Mouse (Mus musculus) E14TG2a.4 (cell line): ENCODE data around the gene Zfp292.

Source experiments
- CTCF ChIP-seq: conservative IDR thresholded peaks from 2 replicates; pipeline ENCODE4 v1.5.1; 2014; ENCODE audit warnings: low read length
- NANOG ChIP-seq: IDR thresholded peaks from 2 replicates; pipeline ENCODE4 v1.6.1; 2014; ENCODE audit warnings: borderline replicate concordance, low read length, mixed read lengths
- POU5F1 ChIP-seq: IDR thresholded peaks from 2 replicates; pipeline ENCODE4 v1.6.1; 2014; ENCODE audit warnings: low read length, borderline replicate concordance

GRCm38 (mm10) chr4:34901166-34901565 lies 18.4 kb upstream of the Zfp292 start:
- TF ChIP-seq CTCF (no peak), NANOG (no peak), POU5F1 (no peak)
